Mouse (Mus musculus): Measurements from ENCODE around the gene Prss56. TPM values are rescaled to one million over a fixed set of nuclear protein-coding genes. Genes with fewer than 3 reads are reported as not detected.

Gene Prss56
- polyA plus RNA-seq (2014; fragmentation: Illumina TruSeq; extraction: RNeasy Lipid Tissue Mini Kit (QIAGEN cat#74804); ENCODE audit: low read depth, low replicate concordance) = not detected

DNA sequence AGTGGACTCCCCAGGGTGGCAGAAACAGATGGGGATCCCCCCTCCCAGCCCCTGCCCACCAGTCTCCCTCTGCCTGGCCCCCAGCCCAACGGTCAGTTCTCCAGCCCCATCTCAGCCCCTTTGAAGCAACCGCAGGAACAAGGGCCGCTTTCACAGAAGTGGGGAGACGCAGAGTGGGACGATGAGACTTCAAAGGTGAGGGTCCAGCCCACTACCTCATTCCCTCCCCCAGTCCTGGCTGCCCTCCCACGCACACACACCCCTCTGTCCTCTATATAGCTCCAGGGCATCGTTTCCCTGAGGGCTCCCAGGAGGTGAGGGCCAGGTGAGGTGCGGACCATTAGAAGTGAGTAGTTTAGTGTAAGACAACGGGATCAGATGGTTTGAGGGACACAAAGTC, at the start of gene Prss56:
TSS of gene Prss56 (plus strand) at position 301 of the 400 bp plus-strand sequence.

DNA sequence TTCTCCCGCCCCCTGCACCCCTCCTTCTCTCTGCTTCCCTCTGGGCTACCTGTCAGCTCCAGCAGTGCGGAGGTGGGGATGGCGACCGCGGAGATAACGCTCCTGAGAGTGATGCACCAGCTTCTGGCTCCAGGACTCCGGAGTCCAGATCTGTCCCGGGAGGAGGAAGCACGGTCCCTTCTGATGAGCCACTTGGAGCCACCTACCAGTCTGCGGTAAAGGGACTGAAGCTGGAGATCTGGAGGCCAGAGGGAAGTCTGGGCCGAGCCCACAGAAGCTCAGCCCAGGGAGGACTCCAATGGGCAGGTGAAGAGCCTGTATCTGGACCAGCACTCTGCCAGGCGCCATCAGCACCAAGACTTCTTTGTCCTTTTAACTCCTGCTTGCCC, 26.9 kb upstream of the Prss56 start, which contains the start of gene Ecel1:
TSS of gene Ecel1 (minus strand) at position 323 of the 389 bp plus-strand sequence.

DNA sequence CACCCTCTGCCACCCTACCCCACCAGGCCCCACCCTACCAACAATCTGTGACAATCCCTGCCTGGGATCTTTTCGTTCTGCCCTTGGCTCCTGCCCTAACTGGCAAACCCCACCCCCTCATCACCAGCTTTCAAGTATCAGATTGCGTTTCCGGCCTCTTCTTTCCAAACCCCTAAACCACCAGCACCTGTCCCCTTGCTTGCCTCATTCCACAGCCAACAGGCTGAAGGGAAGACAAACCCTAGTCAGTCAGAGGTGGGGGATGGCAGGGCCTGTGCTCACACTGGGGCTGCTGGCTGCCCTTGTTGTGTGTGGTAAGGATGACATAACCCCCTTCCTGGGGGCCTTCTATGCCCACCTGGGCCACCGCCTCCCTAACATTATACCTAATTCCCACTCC, 7.3 kb downstream of the Prss56 start, which contains the start of gene Chrnd:
TSS of gene Chrnd (plus strand) at position 179 of the 400 bp plus-strand sequence.

DNA sequence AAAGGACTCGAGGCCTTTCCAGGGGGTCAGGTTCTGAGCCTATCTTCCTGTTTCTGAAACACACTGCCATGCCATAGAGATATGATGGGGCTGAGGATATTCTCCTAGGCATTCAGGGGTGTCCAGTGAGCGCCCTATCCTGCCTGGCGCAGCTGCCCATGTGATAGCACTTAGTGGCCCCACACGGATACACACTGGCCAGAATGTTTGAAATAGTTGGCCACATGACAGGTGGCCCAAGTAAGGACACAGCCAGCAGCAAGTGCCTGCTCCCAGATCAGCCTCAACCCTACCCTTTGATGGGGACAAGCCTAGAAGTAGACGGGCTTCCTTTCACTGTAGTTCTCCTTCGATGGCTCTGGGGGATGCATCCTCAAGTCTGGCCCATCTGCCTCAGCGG, 21.4 kb downstream of the Prss56 start, which contains the start of gene Chrng:
TSS of gene Chrng (plus strand) at position 193 of the 400 bp plus-strand sequence.

DNA sequence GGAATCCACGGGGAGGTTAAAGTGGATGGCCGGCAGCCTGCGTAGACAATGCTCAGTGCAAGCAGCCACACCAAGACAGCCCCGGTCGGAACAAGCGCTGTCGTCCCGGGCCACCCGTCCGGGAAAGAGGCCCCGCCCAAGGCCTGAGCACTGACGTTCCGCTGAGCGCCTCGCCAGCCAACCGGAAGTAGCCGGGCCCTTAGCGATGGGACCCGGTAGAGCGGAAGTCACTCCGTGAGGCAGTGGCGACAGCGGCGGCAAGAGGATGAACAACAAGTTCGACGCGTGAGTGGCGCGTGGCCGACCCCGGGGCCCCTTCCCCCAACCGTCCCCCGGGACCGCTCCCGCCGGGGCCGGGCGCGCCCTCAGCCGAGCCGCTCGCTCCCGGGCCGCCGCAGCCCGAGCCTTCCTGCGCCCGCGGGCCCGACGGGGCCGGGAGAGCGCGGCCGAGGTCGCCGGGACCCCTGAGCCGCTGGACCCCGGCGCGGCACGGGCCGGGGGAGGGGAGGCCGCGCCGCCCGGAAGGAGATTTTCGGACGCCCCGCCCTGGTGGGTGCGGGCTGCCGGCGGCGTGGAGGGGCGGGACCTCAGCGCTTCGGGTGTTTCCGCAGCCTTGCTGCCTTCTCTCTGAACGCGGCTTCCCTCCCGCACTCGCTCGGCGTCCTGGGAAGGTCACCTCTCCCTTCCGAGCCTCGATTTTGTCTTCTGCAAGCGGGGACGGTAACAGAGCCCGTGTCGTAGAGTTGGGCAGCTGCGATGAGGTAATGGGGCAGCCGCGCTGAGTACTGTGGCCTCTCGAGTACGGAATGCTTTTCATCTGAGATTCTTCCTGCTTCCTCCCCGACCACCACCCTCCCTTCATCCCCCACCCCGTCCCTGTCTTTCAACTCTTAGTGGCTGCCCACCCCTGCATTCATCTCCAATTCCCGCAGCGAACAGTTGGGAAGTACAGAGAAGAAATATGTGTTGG, 30.9 kb downstream of the Prss56 start, which contains the start of gene Eif4e2:
TSS of gene Eif4e2 (plus strand) at position 180 of the 970 bp plus-strand sequence.

Other genes starting within 250 kb of the Prss56 start
- not detected for gene Alppl2, start 93.4 kb upstream of the Prss56 start, polyA plus RNA-seq (2014; fragmentation: Illumina TruSeq; extraction: RNeasy Lipid Tissue Mini Kit (QIAGEN cat#74804); ENCODE audit: low read depth, low replicate concordance)
- 0.31 TPM for gene Alpi, start 81.7 kb upstream of the Prss56 start, polyA plus RNA-seq (2014; fragmentation: Illumina TruSeq; extraction: RNeasy Lipid Tissue Mini Kit (QIAGEN cat#74804); ENCODE audit: low read depth, low replicate concordance)
- gene Akp3, start 58.3 kb upstream of the Prss56 start, polyA plus RNA-seq (2014; fragmentation: Illumina TruSeq; extraction: RNeasy Lipid Tissue Mini Kit (QIAGEN cat#74804); ENCODE audit: low read depth, low replicate concordance) = not detected
- 0.21 TPM for gene Ecel1, start 26.8 kb upstream of the Prss56 start, polyA plus RNA-seq (2014; fragmentation: Illumina TruSeq; extraction: RNeasy Lipid Tissue Mini Kit (QIAGEN cat#74804); ENCODE audit: low read depth, low replicate concordance)
- not detected for gene Chrnd, start 7.3 kb downstream of the Prss56 start, polyA plus RNA-seq (2014; fragmentation: Illumina TruSeq; extraction: RNeasy Lipid Tissue Mini Kit (QIAGEN cat#74804); ENCODE audit: low read depth, low replicate concordance)
- not detected for gene Chrng, start 21.3 kb downstream of the Prss56 start, polyA plus RNA-seq (2014; fragmentation: Illumina TruSeq; extraction: RNeasy Lipid Tissue Mini Kit (QIAGEN cat#74804); ENCODE audit: low read depth, low replicate concordance)
- gene Eif4e2, start 30.6 kb downstream of the Prss56 start, polyA plus RNA-seq (2014; fragmentation: Illumina TruSeq; extraction: RNeasy Lipid Tissue Mini Kit (QIAGEN cat#74804); ENCODE audit: low read depth, low replicate concordance) = 43.8 TPM
- 4.1 TPM for gene Efhd1, start 81.0 kb downstream of the Prss56 start, polyA plus RNA-seq (2014; fragmentation: Illumina TruSeq; extraction: RNeasy Lipid Tissue Mini Kit (QIAGEN cat#74804); ENCODE audit: low read depth, low replicate concordance)
- gene Gigyf2, start 143.7 kb downstream of the Prss56 start, polyA plus RNA-seq (2014; fragmentation: Illumina TruSeq; extraction: RNeasy Lipid Tissue Mini Kit (QIAGEN cat#74804); ENCODE audit: low read depth, low replicate concordance) = 28.0 TPM
- not detected for gene Kcnj13, start 211.4 kb downstream of the Prss56 start, polyA plus RNA-seq (2014; fragmentation: Illumina TruSeq; extraction: RNeasy Lipid Tissue Mini Kit (QIAGEN cat#74804); ENCODE audit: low read depth, low replicate concordance)